In genomic region chr11:50229252-50229910, GRCm38 (mm10) we compare ENCODE assay signal across 9 mouse cellular contexts. TPM values are rescaled to one million over a fixed set of nuclear protein-coding genes. Genes with fewer than 3 reads are reported as not detected.
DNase-seq lines count a peak whose midpoint lies in the region; ATAC-seq and TF ChIP-seq lines count a peak whose summit lies in the region.
"Had no signal": no experiment of that assay in that cellular context is flagged by ENCODE, and none has a peak within 500 bp of the region (broad histone marks: within the 10 kb centered on the region; RNA-seq: fewer than 3 reads in every experiment).

No protein-coding gene starts in this region.

- H3K4me2 ChIP-seq in heart, postnatal 0 days (ENCODE audit: low read depth, low read length) = no peak overlapping the region
- H3K4me2 ChIP-seq in intestine, embryonic 16.5 days (ENCODE audit: low read depth, low read length) = no peak overlapping the region
- no peak overlapping the region; the same call in 1 of the 2 replicates for H3K4me2 ChIP-seq in intestine, embryonic 15.5 days (replicated peaks)

- H3K36me3 ChIP-seq in heart, postnatal 0 days (replicated peaks; ENCODE audit: control insufficient read depth, insufficient read depth, low read length) = peaks cover 32% of the 10 kb centered on the region
- H3K36me3 ChIP-seq in intestine, embryonic 16.5 days (ENCODE audit: control insufficient read depth, insufficient read depth, low read length) = peaks cover 16% of the 10 kb centered on the region
- H3K36me3 ChIP-seq in intestine, embryonic 15.5 days = peaks cover 27% of the 10 kb centered on the region

- no peak for DNase-seq in heart, postnatal 0 days (ENCODE audit: low spot score)
- no peak for DNase-seq in heart, postnatal 25 days (ENCODE audit: low spot score)
- peak; percentile 41 for DNase-seq in NIH3T3 (ENCODE audit: low read depth)
- DNase-seq in cerebellum, adult 11 months = peak; percentile 92
- DNase-seq in kidney, postnatal 10 days = peak; percentile 56
- DNase-seq in T-cell, adult 2 months (ENCODE audit: low spot score) = no peak

- no peak overlapping the region for H3K4me3 ChIP-seq in heart, postnatal 0 days (ENCODE audit: low read depth, low read length)
- H3K4me3 ChIP-seq in intestine, embryonic 16.5 days (ENCODE audit: low read length) = no peak overlapping the region
- no peak overlapping the region for H3K4me3 ChIP-seq in intestine, embryonic 15.5 days (replicated peaks)

- H3K9ac ChIP-seq in heart, postnatal 0 days (replicated peaks; ENCODE audit: low read depth, low read length) = no peak overlapping the region
- H3K9ac ChIP-seq in intestine, embryonic 16.5 days (ENCODE audit: low read depth, low read length) = no peak overlapping the region
- no peak overlapping the region for H3K9ac ChIP-seq in intestine, embryonic 15.5 days

- 66% methylated on average over 7 of the region's 7 CpGs for WGBS in heart, postnatal 0 days
- 62% methylated on average over 7 of the region's 7 CpGs for WGBS in intestine, embryonic 16.5 days
- 46% methylated on average over 7 of the region's 7 CpGs for WGBS in intestine, embryonic 15.5 days

- H3K27me3 ChIP-seq in heart, postnatal 0 days (ENCODE audit: control insufficient read depth, insufficient read depth, low read length) = no peaks in the 10 kb centered on the region
- H3K27me3 ChIP-seq in intestine, embryonic 16.5 days (replicated peaks; ENCODE audit: control insufficient read depth, insufficient read depth, low read length) = no peaks in the 10 kb centered on the region
- no peaks in the 10 kb centered on the region for H3K27me3 ChIP-seq in intestine, embryonic 15.5 days (replicated peaks)

- ATAC-seq in heart, postnatal 0 days (ENCODE audit: insufficient read depth, low read depth) = no peak
- ATAC-seq in intestine, embryonic 16.5 days = no peak
- no peak for ATAC-seq in intestine, embryonic 15.5 days
- ATAC-seq: inflammation-experienced regulatory T-cells, adult 6 months had no signal

- no peak for TF ChIP-seq CTCF in heart, postnatal 0 days (IDR thresholded peaks at IDR 0.05; ENCODE audit: low read depth)

- intact Hi-C loops in heart, postnatal 25 days (cut with DNase I) = loop anchor here (5.0 kb wide), 3 partner anchors 33 to 202 kb away; partner anchors contain the start of genes Rnf130 and Tbc1d9b

- H3K27ac ChIP-seq in heart, postnatal 0 days (ENCODE audit: low read depth) = 0 out of 2 replicates have a peak overlapping the region, but pooled peaks have one; percentile 2
- no peak overlapping the region for H3K27ac ChIP-seq in intestine, embryonic 16.5 days (ENCODE audit: low read length)
- H3K27ac ChIP-seq in intestine, embryonic 15.5 days = no peak overlapping the region

- TF ChIP-seq EP300 in heart, postnatal 0 days (IDR thresholded peaks at IDR 0.05; ENCODE audit: low read depth) = no peak

- no peaks in the 10 kb centered on the region for H3K9me3 ChIP-seq in heart, postnatal 0 days (replicated peaks; ENCODE audit: control insufficient read depth, low read length)
- no peaks in the 10 kb centered on the region for H3K9me3 ChIP-seq in intestine, embryonic 16.5 days (ENCODE audit: control insufficient read depth, low read length)
- no peaks in the 10 kb centered on the region for H3K9me3 ChIP-seq in intestine, embryonic 15.5 days

- H3K4me1 ChIP-seq in heart, postnatal 0 days (ENCODE audit: control insufficient read depth, insufficient read depth) = peaks cover 24% of the 10 kb centered on the region
- peaks cover 48% of the 10 kb centered on the region for H3K4me1 ChIP-seq in intestine, embryonic 16.5 days (ENCODE audit: control insufficient read depth, insufficient read depth, low read length)
- peaks cover 31% of the 10 kb centered on the region for H3K4me1 ChIP-seq in intestine, embryonic 15.5 days (replicated peaks)

RNA-seq across cellular contexts. Expression of gene Ltc4s, which starts 9.0 kb away (rescaled TPM):
- total RNA-seq in heart, postnatal 0 days (2014; rRNA removed; ENCODE audit: low replicate concordance) = 5.1 TPM in 1 of 2 replicates, not detected in the other
- 2.2 TPM in 2 replicates for polyA plus RNA-seq in heart, postnatal 0 days (2015; fragmentation: Nextera tagmentation; extraction: Ambion mirVana)
- total RNA-seq in heart, postnatal 25 days (2021) = 1 to 10 TPM; 4.8 to 7.8 TPM
- polyA plus RNA-seq in intestine, embryonic 16.5 days (2015; fragmentation: Nextera tagmentation; extraction: Ambion mirVana) = 4.3 and 5.1 TPM in 2 replicates
- 3.9 and 4.2 TPM in 2 replicates for polyA plus RNA-seq in intestine, embryonic 15.5 days (2015; fragmentation: Nextera tagmentation; extraction: Ambion mirVana)
- polyA plus RNA-seq: inflammation-experienced regulatory T-cells, adult 6 months had no signal

RNA-seq across cellular contexts. Expression of gene Mgat4b, which starts 18.7 kb away (rescaled TPM):
- 69.2 and 90.6 TPM in 2 replicates for total RNA-seq in heart, postnatal 0 days (2014; rRNA removed; ENCODE audit: low replicate concordance)
- polyA plus RNA-seq in heart, postnatal 0 days (2015; fragmentation: Nextera tagmentation; extraction: Ambion mirVana) = 39.4 and 39.6 TPM in 2 replicates
- total RNA-seq in heart, postnatal 25 days (2021) = 10 to 100 TPM; 85.3 to 86.5 TPM
- 7.6 and 8.2 TPM in 2 replicates for polyA plus RNA-seq in intestine, embryonic 16.5 days (2015; fragmentation: Nextera tagmentation; extraction: Ambion mirVana)
- polyA plus RNA-seq in intestine, embryonic 15.5 days (2015; fragmentation: Nextera tagmentation; extraction: Ambion mirVana) = 29.5 and 31.5 TPM in 2 replicates

RNA-seq across cellular contexts. Expression of gene Sqstm1, which starts 18.8 kb away (rescaled TPM):
- 236 and 249 TPM in 2 replicates for total RNA-seq in heart, postnatal 0 days (2014; rRNA removed; ENCODE audit: low replicate concordance)
- polyA plus RNA-seq in heart, postnatal 0 days (2015; fragmentation: Nextera tagmentation; extraction: Ambion mirVana) = 244 and 267 TPM in 2 replicates
- 100 to 1,000 TPM; 265 to 324 TPM for total RNA-seq in heart, postnatal 25 days (2021)
- 193 and 196 TPM in 2 replicates for polyA plus RNA-seq in intestine, embryonic 16.5 days (2015; fragmentation: Nextera tagmentation; extraction: Ambion mirVana)
- 189 and 205 TPM in 2 replicates for polyA plus RNA-seq in intestine, embryonic 15.5 days (2015; fragmentation: Nextera tagmentation; extraction: Ambion mirVana)

RNA-seq across cellular contexts. Expression of gene Mrnip, which starts 55.1 kb away (rescaled TPM):
- total RNA-seq in heart, postnatal 0 days (2014; rRNA removed; ENCODE audit: low replicate concordance) = 6.3 and 18.6 TPM in 2 replicates
- 7.7 and 7.9 TPM in 2 replicates for polyA plus RNA-seq in heart, postnatal 0 days (2015; fragmentation: Nextera tagmentation; extraction: Ambion mirVana)
- 1 to 10 TPM; 2.3 to 2.7 TPM for total RNA-seq in heart, postnatal 25 days (2021)
- 10.3 and 12.4 TPM in 2 replicates for polyA plus RNA-seq in intestine, embryonic 16.5 days (2015; fragmentation: Nextera tagmentation; extraction: Ambion mirVana)
- polyA plus RNA-seq in intestine, embryonic 15.5 days (2015; fragmentation: Nextera tagmentation; extraction: Ambion mirVana) = 9.6 and 12.5 TPM in 2 replicates

Comparison
In these comparisons a context has a peak if more than half of its experiments do, and no peak if none do; other contexts are left out.
1. DNase-seq: peak in NIH3T3 (single experiment), cerebellum, adult 11 months (single experiment) and kidney, postnatal 10 days (single experiment); none in heart, postnatal 0 days (single experiment), heart, postnatal 25 days (single experiment) and T-cell, adult 2 months (single experiment).